Mouse (Mus musculus): ENCODE measurements around the gene Arl14ep.
"Not testable (repeated sequence)": the region's sequence is repeated elsewhere in the genome, so short reads cannot be mapped to it uniquely, and the experiment has no call there.

Arl14ep gene

GRCm38 (mm10) chr2:106973959-106974639, at the start of gene Arl14ep:
Gene Arl14ep (minus strand): TSS chr2:106974424.
- in situ Hi-C loops (cut with MboI), result no loop called here

GRCm38 (mm10) chr2:107022713-107023112, 48.5 kb upstream of the Arl14ep start:
- in situ Hi-C loops (cut with MboI), result no loop called here

GRCm38 (mm10) chr2:107019331-107019730, 45.1 kb upstream of the Arl14ep start:
- in situ Hi-C loops (cut with MboI), result no loop called here

- in situ Hi-C loops (cut with MboI), result no loop called here
Observed at GRCm38 (mm10) chr2:107013161-107013560, 38.9 kb upstream of the Arl14ep start.

- in situ Hi-C loops (cut with MboI), result no loop called here
Observed at GRCm38 (mm10) chr2:107012318-107012717, 38.1 kb upstream of the Arl14ep start.

- in situ Hi-C loops (cut with MboI), result no loop called here
Observed at GRCm38 (mm10) chr2:107010160-107010559, 35.9 kb upstream of the Arl14ep start.

- in situ Hi-C loops (cut with MboI), result no loop called here
Observed at GRCm38 (mm10) chr2:107006378-107006777, 32.2 kb upstream of the Arl14ep start.

- in situ Hi-C loops (cut with MboI), result not testable (repeated sequence)
Observed at GRCm38 (mm10) chr2:107005876-107006275, 31.7 kb upstream of the Arl14ep start.

GRCm38 (mm10) chr2:106991261-106991660, 17.0 kb upstream of the Arl14ep start:
- in situ Hi-C loops (cut with MboI), result no loop called here

- in situ Hi-C loops (cut with MboI), result no loop called here
Observed at GRCm38 (mm10) chr2:106984945-106985344, 10.7 kb upstream of the Arl14ep start.

- in situ Hi-C loops (cut with MboI), result no loop called here
Observed at GRCm38 (mm10) chr2:106982503-106982902, 8.3 kb upstream of the Arl14ep start.

- in situ Hi-C loops (cut with MboI), result no loop called here
Observed at GRCm38 (mm10) chr2:106976472-106976871, 2.2 kb upstream of the Arl14ep start.

GRCm38 (mm10) chr2:106973332-106973958, 779 bp downstream of the Arl14ep start:
- in situ Hi-C loops (cut with MboI), result no loop called here

- in situ Hi-C loops (cut with MboI), result no loop called here
Observed at GRCm38 (mm10) chr2:106972851-106973250, 1.4 kb downstream of the Arl14ep start.

- in situ Hi-C loops (cut with MboI), result no loop called here
Observed at GRCm38 (mm10) chr2:106970971-106971370, 3.3 kb downstream of the Arl14ep start.

GRCm38 (mm10) chr2:106968320-106968719, 5.9 kb downstream of the Arl14ep start:
- in situ Hi-C loops (cut with MboI), result no loop called here

GRCm38 (mm10) chr2:106963560-106963959, 10.7 kb downstream of the Arl14ep start:
- in situ Hi-C loops (cut with MboI), result no loop called here

GRCm38 (mm10) chr2:106961650-106962049, 12.6 kb downstream of the Arl14ep start:
- in situ Hi-C loops (cut with MboI), result no loop called here

GRCm38 (mm10) chr2:106961066-106961465, 13.2 kb downstream of the Arl14ep start:
- in situ Hi-C loops (cut with MboI), result no loop called here

GRCm38 (mm10) chr2:106960237-106960636, 14.0 kb downstream of the Arl14ep start:
- in situ Hi-C loops (cut with MboI), result no loop called here

GRCm38 (mm10) chr2:106959380-106959779, 14.8 kb downstream of the Arl14ep start:
- in situ Hi-C loops (cut with MboI), result no loop called here

- in situ Hi-C loops (cut with MboI), result no loop called here
Observed at GRCm38 (mm10) chr2:106958916-106959315, 15.3 kb downstream of the Arl14ep start.

- in situ Hi-C loops (cut with MboI), result no loop called here
Observed at GRCm38 (mm10) chr2:106956146-106956545, 18.1 kb downstream of the Arl14ep start.

GRCm38 (mm10) chr2:106955621-106956020, 18.6 kb downstream of the Arl14ep start:
- in situ Hi-C loops (cut with MboI), result no loop called here

All from mature B cell (primary cell).